Mouse (Mus musculus) erythroblast, embryonic 14.5 days (primary cell): ENCODE measurements around the gene Lrig2.

Experiments
- GATA1 ChIP-seq: IDR thresholded peaks from 2 replicates; pipeline ENCODE4 v1.6.1; 2012; ENCODE audit warnings: low read length, inconsistent platforms, mixed read lengths
- TAL1 ChIP-seq: IDR thresholded peaks from 3 replicates; pipeline ENCODE4 v1.6.1; 2012; ENCODE audit warnings: low read length, inconsistent platforms, mixed read lengths

DNA sequence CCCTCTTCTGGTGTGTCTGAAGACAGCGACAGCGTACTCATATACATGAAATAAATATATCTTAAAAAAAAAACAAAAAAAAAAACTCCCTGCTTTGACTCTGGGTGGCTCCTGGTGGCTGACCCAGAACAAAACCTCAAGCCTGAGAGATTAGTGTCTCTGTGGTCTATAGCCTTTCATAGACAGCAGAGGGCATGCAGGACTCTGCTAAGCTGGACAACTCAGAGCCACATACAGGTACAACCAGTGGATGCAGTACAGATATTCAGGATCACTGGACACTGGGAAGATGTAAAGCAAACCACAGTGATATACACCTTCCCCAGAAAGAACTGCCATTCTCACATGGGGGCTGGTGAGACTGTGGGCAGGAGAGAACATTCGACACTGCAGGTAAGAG is 32.1 kb upstream of the Lrig2 start:
- no peak for TF ChIP-seq GATA1
- TF ChIP-seq TAL1, result no peak
